Mouse (Mus musculus) telencephalon, adult 2 months (tissue): ENCODE measurements around the gene Glod4.
A peak's percentile ranks its signal among the peaks of the same experiment; 100 is the strongest.

ENCODE experiments used
- DNase-seq: peaks from one replicate; pipeline ENCODE4 v3.0.0-alpha.2; 2011; ENCODE audit warnings: low read depth, low spot score

Glod4 gene

GRCm38 (mm10) chr11:76242901-76243810 is at the start of gene Glod4, which contains the start of gene Mrm3:
TSS of gene Glod4 (minus strand) at chr11:76243725.
TSS of gene Mrm3 (plus strand) at chr11:76243715.
- DNase-seq, result peak; percentile 73

- no peak for DNase-seq
Observed at GRCm38 (mm10) chr11:76292831-76293230, 49.3 kb upstream of the Glod4 start.

- DNase-seq, result no peak
Observed at GRCm38 (mm10) chr11:76292398-76292797, 48.9 kb upstream of the Glod4 start.

DNA sequence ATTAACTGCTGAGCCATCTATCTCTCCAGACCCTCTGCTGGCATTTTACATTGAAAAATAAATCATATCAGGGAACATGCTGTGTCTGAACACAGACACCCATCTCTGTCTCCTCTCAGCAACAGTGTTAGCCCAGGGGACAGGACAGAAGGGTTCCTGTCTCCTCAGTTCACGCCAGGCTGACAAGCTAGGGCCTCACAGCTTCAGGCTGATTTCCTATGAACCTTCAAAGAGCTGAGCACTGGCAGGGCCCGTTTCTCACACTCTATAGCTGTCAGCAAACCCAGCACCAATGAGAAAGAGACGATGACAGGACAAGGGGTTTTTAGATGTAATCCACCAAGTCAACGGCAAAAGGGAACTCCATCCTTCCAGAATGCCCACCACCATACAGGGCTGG is 48.4 kb upstream of the Glod4 start:
- no peak for DNase-seq

- peak; percentile 26 for DNase-seq
Observed at GRCm38 (mm10) chr11:76290367-76290766, 46.8 kb upstream of the Glod4 start.

DNA sequence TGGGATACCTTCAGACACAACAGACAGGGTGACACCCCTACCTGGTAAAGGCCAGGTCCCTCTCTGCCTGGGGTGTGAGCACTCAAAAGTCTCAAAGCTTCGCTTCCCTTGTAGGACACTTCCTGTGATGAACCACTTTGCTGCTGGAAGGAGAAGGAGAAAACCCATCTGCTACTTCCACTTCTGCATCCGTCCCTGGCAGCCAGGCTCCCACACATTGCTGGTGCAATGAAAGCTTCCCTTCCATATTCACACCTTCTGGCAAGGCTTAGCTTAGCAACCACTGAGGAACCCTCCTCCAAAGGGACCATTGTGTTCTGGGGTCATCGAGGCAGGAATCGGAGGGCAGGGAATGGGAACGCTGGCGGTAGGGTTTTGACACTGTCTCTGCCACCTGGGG is 45.1 kb upstream of the Glod4 start:
- DNase-seq, result peak; percentile 48

DNA sequence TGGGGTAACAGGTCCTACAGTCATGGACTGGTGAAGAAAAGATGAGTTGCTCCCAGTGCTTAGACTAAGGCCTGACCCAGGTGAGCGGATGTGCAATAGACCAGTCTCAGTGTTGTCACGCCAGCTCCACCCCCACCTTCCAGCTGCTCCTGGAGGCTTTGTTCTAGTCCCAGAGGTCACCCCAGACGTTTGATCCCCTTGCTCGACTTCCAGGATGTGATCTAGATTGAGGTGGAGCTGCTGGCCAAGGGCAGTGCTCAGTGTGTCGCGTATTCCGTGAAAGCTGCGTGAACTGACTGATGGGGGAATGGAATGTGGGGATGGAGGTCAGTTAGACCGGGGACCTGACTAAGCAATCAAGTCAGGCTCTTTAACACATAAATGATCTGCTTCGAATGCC is 43.8 kb upstream of the Glod4 start:
- DNase-seq, result no peak

- no peak for DNase-seq
Observed at GRCm38 (mm10) chr11:76286534-76287126, 43.1 kb upstream of the Glod4 start.

- no peak for DNase-seq
Observed at GRCm38 (mm10) chr11:76285431-76286075, 42.0 kb upstream of the Glod4 start.

DNA sequence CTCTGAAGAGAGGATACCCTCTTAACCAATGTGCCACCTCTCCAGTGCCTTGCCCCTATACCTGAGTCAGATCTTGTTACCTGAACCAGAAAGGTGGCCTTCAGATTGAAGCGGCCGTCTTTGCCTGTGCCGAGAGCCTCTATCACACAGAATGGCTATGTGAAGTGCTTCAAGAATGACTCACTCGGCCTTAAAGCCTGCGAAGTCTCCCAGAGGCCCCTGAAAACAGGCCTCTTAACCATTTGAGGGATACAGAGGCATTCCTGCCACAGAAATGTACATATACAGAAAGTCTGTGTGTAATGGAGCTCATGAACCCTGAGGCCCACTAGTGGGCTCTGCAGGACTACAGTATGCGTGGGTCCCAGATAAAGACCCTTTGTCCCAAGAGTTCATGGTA is 40.3 kb upstream of the Glod4 start:
- no peak for DNase-seq

DNA sequence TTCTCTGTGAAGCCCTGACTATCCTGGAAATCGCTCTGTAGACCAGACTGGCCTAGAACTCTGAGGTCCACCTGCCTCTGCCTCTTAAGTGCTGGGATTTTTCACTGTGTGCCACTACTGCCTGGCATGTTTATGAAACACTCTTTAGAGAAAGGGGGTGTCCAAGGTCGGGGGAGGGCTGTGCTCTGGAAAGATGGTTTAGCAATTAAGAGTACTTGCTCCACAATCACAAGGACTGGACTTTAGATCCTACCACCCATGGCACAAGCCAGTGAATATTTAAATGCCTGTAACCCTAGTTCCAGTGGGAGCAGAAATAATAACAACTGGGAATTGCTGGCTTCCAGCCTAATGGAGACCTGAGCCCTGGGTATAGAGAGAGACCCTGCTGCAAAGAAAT is 36.4 kb upstream of the Glod4 start:
- DNase-seq, result no peak

- no peak for DNase-seq
Observed at GRCm38 (mm10) chr11:76278960-76279852, 35.7 kb upstream of the Glod4 start.

DNA sequence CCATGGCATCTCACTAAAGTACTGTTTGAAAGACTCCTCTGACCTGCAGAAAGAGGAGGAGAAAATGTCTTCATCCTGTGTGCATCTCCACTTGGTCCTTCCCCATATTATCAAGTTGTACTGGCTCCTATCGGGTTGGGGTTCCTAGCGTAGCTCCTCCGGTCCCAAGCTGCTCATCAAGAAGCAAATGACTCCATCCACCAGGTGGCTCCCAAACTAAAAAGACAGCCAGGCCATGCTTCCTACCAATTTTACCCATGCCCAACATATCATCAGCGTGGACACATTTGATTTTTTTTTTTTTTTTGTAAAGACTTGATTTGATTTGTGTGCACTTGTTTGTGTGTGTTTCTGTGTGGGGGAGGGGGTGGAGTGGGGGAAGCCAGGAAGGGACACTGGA is 28.9 kb upstream of the Glod4 start:
- DNase-seq, result no peak

DNA sequence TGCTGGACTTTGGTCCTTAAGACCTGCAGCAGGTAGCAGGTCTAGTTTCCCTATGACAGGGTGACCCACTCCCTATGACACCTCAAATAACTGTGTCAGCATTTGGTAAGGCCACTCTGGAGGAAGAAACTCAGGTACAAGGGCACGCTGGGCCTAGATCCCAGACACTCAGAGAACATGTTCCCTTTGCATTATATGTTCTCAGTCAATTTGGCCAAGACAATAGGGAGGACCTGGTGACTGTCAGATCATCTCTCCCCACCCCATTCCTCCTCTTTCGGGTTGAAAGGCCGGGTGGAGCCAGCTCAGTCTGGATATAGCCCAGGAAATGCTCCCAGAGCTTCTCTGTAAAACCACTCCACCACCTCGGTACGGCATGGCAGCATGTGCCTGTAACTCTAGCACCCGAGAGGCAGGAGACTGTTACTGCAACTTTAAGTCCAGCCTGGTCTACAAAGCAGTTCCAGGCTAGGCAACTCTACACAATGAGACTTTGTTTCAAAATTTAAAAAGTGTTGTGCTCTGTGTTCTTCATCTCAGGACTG is 25.1 kb upstream of the Glod4 start:
- DNase-seq, result no peak

GRCm38 (mm10) chr11:76268001-76268459 is 24.5 kb upstream of the Glod4 start:
- DNase-seq, result no peak

- no peak for DNase-seq
Observed at GRCm38 (mm10) chr11:76267550-76267949, 24.0 kb upstream of the Glod4 start.

GRCm38 (mm10) chr11:76262611-76263351 is 19.3 kb upstream of the Glod4 start:
- DNase-seq, result no peak

DNA sequence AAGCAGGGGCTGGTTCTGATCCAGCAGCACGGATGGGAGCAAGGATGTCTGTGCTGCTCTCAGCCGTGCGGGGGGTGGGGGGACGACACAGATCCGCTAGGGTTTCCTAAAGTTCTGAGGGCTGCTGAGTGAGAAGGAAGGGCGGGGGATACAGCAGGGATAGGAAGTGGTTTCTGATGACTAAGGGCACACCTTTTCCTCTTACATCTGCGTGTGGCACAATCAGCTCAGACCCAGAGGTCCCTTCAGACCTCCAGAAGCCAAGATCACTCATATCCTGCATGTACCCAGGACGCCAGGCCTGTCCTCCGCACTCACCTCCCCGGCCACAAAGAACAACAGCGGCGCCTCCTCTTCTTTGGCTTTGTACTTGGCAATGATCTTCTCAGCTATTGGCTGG is 17.7 kb upstream of the Glod4 start:
- DNase-seq, result no peak

DNA sequence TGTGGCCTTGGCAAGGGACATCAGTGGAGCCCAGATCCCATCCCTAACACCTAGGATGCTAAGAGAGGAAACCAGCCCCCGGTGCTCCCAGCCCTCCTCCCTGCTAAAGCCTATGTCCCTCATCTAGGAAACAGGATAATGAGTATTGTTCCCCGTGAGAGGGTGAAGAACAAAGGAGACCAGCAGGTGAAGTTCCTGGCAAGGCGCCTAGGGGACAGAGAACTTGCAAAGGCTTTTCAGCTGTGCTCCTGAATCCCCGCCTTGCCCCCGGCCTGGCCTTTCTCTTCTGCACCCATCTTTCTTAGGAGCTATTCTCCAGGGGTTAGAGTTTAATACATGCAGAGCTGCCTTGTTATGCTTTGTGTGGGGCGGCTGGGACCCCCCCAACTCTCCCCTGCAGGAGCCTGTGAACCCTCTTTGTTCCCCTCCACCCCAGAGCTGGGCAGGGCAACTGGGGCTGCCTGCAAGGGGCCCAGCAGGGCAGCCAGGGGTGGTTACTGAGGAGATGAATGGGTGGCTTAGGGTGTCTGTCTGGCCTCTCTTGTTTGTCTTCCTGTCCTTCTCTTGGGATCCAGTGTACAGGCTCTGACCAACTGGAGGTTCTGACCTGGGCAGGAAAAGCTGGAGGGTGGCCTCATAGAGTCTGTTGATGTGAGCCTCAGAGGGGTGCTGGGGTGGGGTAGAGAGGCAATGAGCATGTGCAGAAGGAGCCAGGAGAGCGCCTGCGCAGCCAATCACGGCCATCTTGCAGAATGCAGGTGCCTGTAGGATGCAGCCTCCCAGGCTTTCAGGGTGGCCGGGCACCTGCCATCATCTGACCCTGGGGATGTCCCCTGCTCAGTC is 16.9 kb upstream of the Glod4 start:
- DNase-seq, result no peak
